Mouse (Mus musculus) erythroblast, embryonic 14.5 days (primary cell): ENCODE data around the gene Gnb1.

Source experiments
- GATA1 ChIP-seq: IDR thresholded peaks from 2 replicates; pipeline ENCODE4 v1.6.1; 2012; ENCODE audit warnings: low read length, inconsistent platforms, mixed read lengths
- TAL1 ChIP-seq: IDR thresholded peaks from 3 replicates; pipeline ENCODE4 v1.6.1; 2012; ENCODE audit warnings: low read length, inconsistent platforms, mixed read lengths

GRCm38 (mm10) chr4:155606825-155607224 lies 115.7 kb downstream of the Gnb1 start:
- TF ChIP-seq TAL1, result no peak
- TF ChIP-seq GATA1, result no peak
